Mouse (Mus musculus) cerebellum, postnatal 25 days (tissue): ENCODE results near the gene Slc12a9.
A peak's percentile ranks its signal among the peaks of the same experiment; 100 is the strongest.
"Not testable (repeated sequence)": the region's sequence is repeated elsewhere in the genome, so short reads cannot be mapped to it uniquely, and the experiment has no call there.

Experiments
- DNase-seq, 2 experiments: peaks; one replicate each; pipeline ENCODE4 v3.0.0; 2021; ENCODE audit warnings: mixed read lengths in 2 of 2

Slc12a9 gene

GRCm38 (mm10) chr5:137286655-137287031 lies 46.8 kb downstream of the Slc12a9 start:
- peak; percentile 96 to 97 for DNase-seq

- DNase-seq, result no peak
Observed at GRCm38 (mm10) chr5:137285986-137286385, 47.4 kb downstream of the Slc12a9 start.

GRCm38 (mm10) chr5:137285045-137285444 lies 48.4 kb downstream of the Slc12a9 start:
- peak; percentile 57 to 76 for DNase-seq

- not testable (repeated sequence) for DNase-seq
Observed at GRCm38 (mm10) chr5:137284411-137284810, 49.0 kb downstream of the Slc12a9 start.

- peak in 1 of 2 experiments; percentile 53 for DNase-seq
Observed at GRCm38 (mm10) chr5:137277360-137278342, 55.7 kb downstream of the Slc12a9 start.

GRCm38 (mm10) chr5:137268131-137268910 lies 65.1 kb downstream of the Slc12a9 start:
- no peak for DNase-seq

- DNase-seq, result no peak
Observed at GRCm38 (mm10) chr5:137264787-137265186, 68.6 kb downstream of the Slc12a9 start.
